Mouse (Mus musculus) mouse embryonic stem cell (cell line): Measurements from ENCODE around the gene Hibadh.
"Not testable (repeated sequence)": the region's sequence is repeated elsewhere in the genome, so short reads cannot be mapped to it uniquely, and the experiment has no call there.

Experiments used
- in situ Hi-C, 2 experiments: fragments of 300-500 bp; cut with MboI; formaldehyde crosslinking; loops; 1 replicate in 1 of 2; 3 replicates in 1 of 2; pipeline ENCODE4 v1.14.3; 2019 to 2020; ENCODE audit warnings: low sequenced_read_pairs in 2 of 2, low pct_unique_long_range_greater_than_20kb in 1 of 2, mixed read lengths in 1 of 2; ENCODE audit not compliant: unreplicated experiment in 1 of 2

Gene Hibadh

GRCm38 (mm10) chr6:52640224-52640712 is at the start of gene Hibadh:
Hibadh (minus strand) TSS chr6:52640389.
- in situ Hi-C loops = no loop called here

- in situ Hi-C loops = no loop called here
Measured at GRCm38 (mm10) chr6:52686901-52687500, 46.8 kb upstream of the Hibadh start.

- in situ Hi-C loops = no loop called here
Measured at GRCm38 (mm10) chr6:52682607-52683006, 42.4 kb upstream of the Hibadh start.

GRCm38 (mm10) chr6:52681847-52682485 is 41.8 kb upstream of the Hibadh start:
- in situ Hi-C loops = no loop called here

- in situ Hi-C loops = no loop called here
Measured at GRCm38 (mm10) chr6:52680458-52681032, 40.4 kb upstream of the Hibadh start.

GRCm38 (mm10) chr6:52679565-52679964 is 39.4 kb upstream of the Hibadh start:
- in situ Hi-C loops = no loop called here

GRCm38 (mm10) chr6:52677534-52677933 is 37.3 kb upstream of the Hibadh start:
- in situ Hi-C loops = not testable (repeated sequence)

GRCm38 (mm10) chr6:52675222-52675921 is 35.2 kb upstream of the Hibadh start:
- in situ Hi-C loops = no loop called here

- in situ Hi-C loops = no loop called here
Measured at GRCm38 (mm10) chr6:52674541-52674940, 34.4 kb upstream of the Hibadh start.

- in situ Hi-C loops = no loop called here
Measured at GRCm38 (mm10) chr6:52673706-52674105, 33.5 kb upstream of the Hibadh start.

- in situ Hi-C loops = no loop called here
Measured at GRCm38 (mm10) chr6:52672539-52672938, 32.4 kb upstream of the Hibadh start.

GRCm38 (mm10) chr6:52671791-52672190 is 31.6 kb upstream of the Hibadh start:
- in situ Hi-C loops = no loop called here

- in situ Hi-C loops = not testable (repeated sequence)
Measured at GRCm38 (mm10) chr6:52669878-52670277, 29.7 kb upstream of the Hibadh start.

- in situ Hi-C loops = no loop called here
Measured at GRCm38 (mm10) chr6:52667641-52668040, 27.5 kb upstream of the Hibadh start.

- in situ Hi-C loops = no loop called here
Measured at GRCm38 (mm10) chr6:52663021-52663420, 22.8 kb upstream of the Hibadh start.

GRCm38 (mm10) chr6:52655266-52655665 is 15.1 kb upstream of the Hibadh start:
- in situ Hi-C loops = no loop called here

- in situ Hi-C loops = no loop called here
Measured at GRCm38 (mm10) chr6:52648806-52649205, 8.6 kb upstream of the Hibadh start.

GRCm38 (mm10) chr6:52648031-52648430 is 7.8 kb upstream of the Hibadh start:
- in situ Hi-C loops = no loop called here

GRCm38 (mm10) chr6:52645926-52646325 is 5.7 kb upstream of the Hibadh start:
- in situ Hi-C loops = no loop called here
